Mouse (Mus musculus): ENCODE measurements around the gene Crnkl1. TPM values are rescaled to one million over a fixed set of nuclear protein-coding genes. Genes with fewer than 3 reads are reported as not detected.
"Not testable (repeated sequence)": the region's sequence is repeated elsewhere in the genome, so short reads cannot be mapped to it uniquely, and the experiment has no call there.

Crnkl1 gene
- polyA plus RNA-seq, 1 experiment: 20.2 TPM

DNA sequence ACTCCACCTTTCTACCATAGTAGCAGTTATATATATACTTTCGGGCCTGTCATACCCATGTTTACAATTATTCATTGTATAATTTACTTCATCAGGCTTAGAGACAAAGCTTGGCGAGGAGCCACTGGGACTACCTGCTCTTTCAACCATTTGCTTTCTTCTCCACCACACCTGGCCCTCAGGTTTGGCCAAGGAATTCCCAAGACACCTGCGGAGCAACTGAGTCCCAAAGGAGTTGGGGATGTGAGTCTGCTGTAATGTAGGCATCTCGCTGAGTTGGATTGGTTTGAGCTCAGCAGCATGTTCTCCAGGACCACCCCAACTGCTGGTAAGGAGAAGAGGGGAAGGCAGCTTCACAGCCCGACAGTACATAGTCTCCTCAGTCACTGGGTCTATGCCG is 33.0 kb downstream of the Crnkl1 start, which contains the start of gene Naa20:
Naa20 (plus strand) TSS at position 239 of the 400 bp plus-strand sequence.
- WGBS: 92% methylated on average over 6 of the region's 6 CpGs

DNA sequence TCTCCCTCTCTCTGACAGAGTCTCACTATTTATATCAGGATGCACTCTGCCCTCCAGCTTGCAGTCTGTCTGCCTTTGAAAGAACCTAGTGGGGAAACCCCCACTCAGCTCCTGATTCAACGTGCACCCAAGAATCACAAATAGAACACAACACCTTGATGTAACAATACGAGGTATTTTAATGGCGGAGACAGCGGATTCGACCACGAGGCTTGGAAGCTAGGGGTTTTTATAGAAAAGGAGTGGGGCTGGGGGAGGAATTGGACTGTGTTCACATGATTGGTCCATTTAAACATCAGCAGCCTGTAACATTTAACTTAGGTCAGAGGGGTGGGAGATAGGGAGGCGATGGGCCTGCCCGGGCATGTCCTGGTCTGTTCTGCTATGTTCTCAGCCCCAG is 34.5 kb downstream of the Crnkl1 start:
- H3K27me3 ChIP-seq (ENCODE audit: control insufficient read depth, insufficient read depth, low read length); H3K27ac ChIP-seq (ENCODE audit: control insufficient read depth, insufficient read depth, low read length); DNase-seq; H3K4me1 ChIP-seq (replicated peaks; ENCODE audit: control insufficient read depth, insufficient read depth, low read length); H3K36me3 ChIP-seq (ENCODE audit: control insufficient read depth, insufficient read depth, low read length); H3K4me3 ChIP-seq (ENCODE audit: control insufficient read depth, insufficient read depth, low read length): not testable (repeated sequence)
- WGBS: 87% methylated on average over 8 of the region's 8 CpGs

More for the DNA sequence above, 33.0 kb downstream of the Crnkl1 start, which contains the start of gene Naa20:
- no peak within 1 kb of the TSS for H3K4me3 ChIP-seq (ENCODE audit: control insufficient read depth, insufficient read depth, low read length)
- H3K4me1 ChIP-seq (replicated peaks; ENCODE audit: control insufficient read depth, insufficient read depth, low read length): peaks cover 4% of the 10 kb centered on the region
- H3K27me3 ChIP-seq (ENCODE audit: control insufficient read depth, insufficient read depth, low read length): no peaks in the 10 kb centered on the region
- no peak for TF ChIP-seq POLR2A (IDR thresholded peaks at IDR 0.05; ENCODE audit: control insufficient read depth, extremely low read depth, insufficient read depth, low read length, poor library complexity)
- TF ChIP-seq CTCF (IDR thresholded peaks at IDR 0.05; ENCODE audit: borderline replicate concordance, control insufficient read depth, extremely low read depth, insufficient read depth, low read length, poor library complexity): no peak
- no peak within 1 kb of the TSS for H3K27ac ChIP-seq (ENCODE audit: control insufficient read depth, insufficient read depth, low read length)
- 0 out of 2 replicates have a peak, but pooled peaks cover 1% of the 10 kb centered on the region for H3K36me3 ChIP-seq (ENCODE audit: control insufficient read depth, insufficient read depth, low read length)
- DNase-seq: no peak

DNA sequence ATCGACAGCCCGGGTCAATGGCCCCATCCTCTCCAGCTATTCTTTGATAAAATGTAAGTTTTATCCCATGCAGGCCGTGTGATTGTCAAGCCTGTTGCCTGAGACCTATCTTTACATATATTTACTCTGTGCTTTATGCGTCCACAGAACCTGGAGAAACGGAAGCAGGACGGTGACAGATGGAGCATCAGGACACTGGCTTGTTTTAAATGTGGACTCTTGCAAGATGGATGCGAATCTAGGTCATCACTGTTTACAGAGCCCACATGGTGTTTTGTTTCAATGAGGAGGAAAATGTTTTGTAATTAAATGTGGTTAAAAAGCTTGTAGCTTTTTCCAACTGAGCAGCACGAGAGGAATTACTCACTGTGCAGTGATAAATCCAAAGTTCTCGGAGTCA is 36.7 kb downstream of the Crnkl1 start:
- H3K4me1 ChIP-seq (replicated peaks; ENCODE audit: control insufficient read depth, insufficient read depth, low read length): no peaks in the 10 kb centered on the region
- H3K36me3 ChIP-seq (ENCODE audit: control insufficient read depth, insufficient read depth, low read length): no peaks in the 10 kb centered on the region
- DNase-seq: no peak
- WGBS: 95% methylated on average over 9 of the region's 9 CpGs
- H3K4me3 ChIP-seq (ENCODE audit: control insufficient read depth, insufficient read depth, low read length): no peak overlapping the region
- H3K27me3 ChIP-seq (ENCODE audit: control insufficient read depth, insufficient read depth, low read length): no peaks in the 10 kb centered on the region
- TF ChIP-seq POLR2A (IDR thresholded peaks at IDR 0.05; ENCODE audit: control insufficient read depth, extremely low read depth, insufficient read depth, low read length, poor library complexity): no peak
- no peak for TF ChIP-seq CTCF (IDR thresholded peaks at IDR 0.05; ENCODE audit: borderline replicate concordance, control insufficient read depth, extremely low read depth, insufficient read depth, low read length, poor library complexity)
- H3K27ac ChIP-seq (ENCODE audit: control insufficient read depth, insufficient read depth, low read length): no peak overlapping the region

DNA sequence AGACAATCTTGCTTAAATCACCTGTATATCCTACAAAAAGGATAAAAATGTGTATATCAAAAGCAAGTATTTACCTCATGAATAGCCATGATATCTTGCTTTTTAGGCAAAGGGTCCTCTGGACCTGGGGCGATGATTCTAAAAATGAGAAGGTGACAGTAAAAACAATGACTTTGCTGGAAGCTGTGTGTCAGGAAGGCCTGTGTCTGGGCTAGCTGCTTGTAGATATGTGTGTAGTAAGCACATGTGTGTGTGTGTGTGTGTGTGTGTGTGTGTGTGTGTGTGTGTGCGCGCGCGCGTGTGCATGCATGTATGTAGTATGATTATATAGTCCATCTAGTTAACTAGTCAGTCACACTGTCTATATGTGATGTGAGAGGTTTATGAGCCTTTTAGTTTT is 41.1 kb downstream of the Crnkl1 start:
- TF ChIP-seq CTCF (IDR thresholded peaks at IDR 0.05; ENCODE audit: borderline replicate concordance, control insufficient read depth, extremely low read depth, insufficient read depth, low read length, poor library complexity) (no peak), POLR2A (IDR thresholded peaks at IDR 0.05; ENCODE audit: control insufficient read depth, extremely low read depth, insufficient read depth, low read length, poor library complexity) (no peak)
- Histone ChIP-seq H3K4me3 (ENCODE audit: control insufficient read depth, insufficient read depth, low read length) (no peak overlapping the region), H3K36me3 (ENCODE audit: control insufficient read depth, insufficient read depth, low read length) (no peaks in the 10 kb centered on the region), H3K27ac (ENCODE audit: control insufficient read depth, insufficient read depth, low read length) (no peak overlapping the region), H3K27me3 (ENCODE audit: control insufficient read depth, insufficient read depth, low read length) (no peaks in the 10 kb centered on the region), H3K4me1 (replicated peaks; ENCODE audit: control insufficient read depth, insufficient read depth, low read length) (no peaks in the 10 kb centered on the region)
- DNase-seq: no peak
- WGBS: over 99% methylated on average over 6 of the region's 6 CpGs

DNA sequence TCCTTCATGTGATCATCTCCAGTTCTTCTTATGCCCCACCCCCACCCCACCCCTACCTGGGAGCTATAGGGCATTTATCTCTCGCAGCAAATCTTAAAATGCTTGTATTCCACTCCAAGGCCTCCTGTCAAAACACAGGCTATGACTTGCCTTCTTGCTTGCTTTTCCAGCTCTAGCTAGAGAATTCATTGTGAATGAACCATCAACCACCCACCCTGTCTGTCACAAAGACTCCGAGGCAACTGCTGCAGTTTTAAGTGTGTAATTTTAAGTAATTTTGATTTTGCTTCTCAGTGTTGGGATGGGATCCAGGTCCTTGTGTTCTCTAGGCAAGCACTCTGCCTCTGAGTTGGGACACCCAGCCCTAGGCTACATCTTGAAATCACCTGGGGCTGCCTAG is 44.2 kb downstream of the Crnkl1 start:
- TF ChIP-seq CTCF (IDR thresholded peaks at IDR 0.05; ENCODE audit: borderline replicate concordance, control insufficient read depth, extremely low read depth, insufficient read depth, low read length, poor library complexity) (no peak), POLR2A (IDR thresholded peaks at IDR 0.05; ENCODE audit: control insufficient read depth, extremely low read depth, insufficient read depth, low read length, poor library complexity) (no peak)
- H3K4me3 ChIP-seq (ENCODE audit: control insufficient read depth, insufficient read depth, low read length): no peak overlapping the region
- no peaks in the 10 kb centered on the region for H3K27me3 ChIP-seq (ENCODE audit: control insufficient read depth, insufficient read depth, low read length)
- no peaks in the 10 kb centered on the region for H3K4me1 ChIP-seq (replicated peaks; ENCODE audit: control insufficient read depth, insufficient read depth, low read length)
- 92% methylated on average over 2 of the region's 2 CpGs for WGBS
- DNase-seq: no peak
- H3K36me3 ChIP-seq (ENCODE audit: control insufficient read depth, insufficient read depth, low read length): no peaks in the 10 kb centered on the region
- no peak overlapping the region for H3K27ac ChIP-seq (ENCODE audit: control insufficient read depth, insufficient read depth, low read length)

- WGBS: 83% methylated on average over 6 of the region's 6 CpGs
- no peak for DNase-seq
- no peaks in the 10 kb centered on the region for H3K4me1 ChIP-seq (replicated peaks; ENCODE audit: control insufficient read depth, insufficient read depth, low read length)
- H3K4me3 ChIP-seq (ENCODE audit: control insufficient read depth, insufficient read depth, low read length): no peak overlapping the region
- H3K36me3 ChIP-seq (ENCODE audit: control insufficient read depth, insufficient read depth, low read length): no peaks in the 10 kb centered on the region
- TF ChIP-seq CTCF (IDR thresholded peaks at IDR 0.05; ENCODE audit: borderline replicate concordance, control insufficient read depth, extremely low read depth, insufficient read depth, low read length, poor library complexity) (no peak), POLR2A (IDR thresholded peaks at IDR 0.05; ENCODE audit: control insufficient read depth, extremely low read depth, insufficient read depth, low read length, poor library complexity) (no peak)
- H3K27me3 ChIP-seq (ENCODE audit: control insufficient read depth, insufficient read depth, low read length): no peaks in the 10 kb centered on the region
- H3K27ac ChIP-seq (ENCODE audit: control insufficient read depth, insufficient read depth, low read length): no peak overlapping the region
Observed at GRCm38 (mm10) chr2:145888766-145889480, 45.9 kb downstream of the Crnkl1 start.

Data from thymus, adult 2 months (tissue).